Mouse (Mus musculus) heart, postnatal 0 days (tissue): Measurements from ENCODE around the gene Efna4. TPM values are rescaled to one million over a fixed set of nuclear protein-coding genes. Genes with fewer than 3 reads are reported as not detected.

Source experiments
- ATAC-seq: fragments of 200-750 bp; cut with Nextera tagmentation; 2 replicates; pipeline ENCODE4 v1.8.0; 2017; ENCODE audit warnings: low read depth, moderate number of reproducible peaks, moderate library complexity; ENCODE audit not compliant: insufficient read depth
- DNase-seq: peaks from one replicate; pipeline ENCODE4 v3.0.0-alpha.2; 2016; ENCODE audit warnings: low spot score
- H3K27ac ChIP-seq: fragments of 300-500 bp; sonication (generic); 2 replicates; pipeline ENCODE4 v1.5.1; 2014; ENCODE audit warnings: low read depth, mild to moderate bottlenecking
- H3K27me3 ChIP-seq: fragments of 300-500 bp; sonication (generic); 2 replicates; pipeline ENCODE4 v1.6.1; 2014; ENCODE audit warnings: low read length, mixed read lengths; ENCODE audit not compliant: control insufficient read depth, insufficient read depth
- H3K36me3 ChIP-seq: fragments of 300-500 bp; sonication (generic); replicated peaks from 2 replicates; pipeline ENCODE4 v1.6.1; 2014; ENCODE audit warnings: low read length, mixed read lengths; ENCODE audit not compliant: control insufficient read depth, insufficient read depth
- H3K4me1 ChIP-seq: fragments of 300-500 bp; sonication (generic); 2 replicates; pipeline ENCODE4 v1.6.1; 2014; ENCODE audit warnings: antibody characterized with exemption; ENCODE audit not compliant: control insufficient read depth, insufficient read depth
- H3K4me2 ChIP-seq: fragments of 300-500 bp; sonication (generic); 2 replicates; pipeline ENCODE4 v1.6.1; 2014; ENCODE audit warnings: low read depth, mild to moderate bottlenecking, low read length, moderate library complexity
- H3K4me3 ChIP-seq: fragments of 300-500 bp; sonication (generic); 2 replicates; pipeline ENCODE4 v1.5.1; 2014; ENCODE audit warnings: low read depth, low read length
- H3K9ac ChIP-seq: fragments of 300-500 bp; sonication (generic); replicated peaks from 2 replicates; pipeline ENCODE4 v1.6.1; 2014; ENCODE audit warnings: low read depth, low read length, mixed read lengths
- H3K9me3 ChIP-seq: fragments of 300-500 bp; sonication (generic); replicated peaks from 2 replicates; pipeline ENCODE4 v1.6.1; 2016; ENCODE audit warnings: low read length; ENCODE audit not compliant: control insufficient read depth
- CTCF ChIP-seq: IDR thresholded peaks from 2 replicates; pipeline ENCODE4 v1.5.1; 2016; ENCODE audit warnings: antibody characterized with exemption, control low read depth, low read depth
- EP300 ChIP-seq: IDR thresholded peaks from 2 replicates; pipeline ENCODE4 v1.6.1; 2016; ENCODE audit warnings: antibody characterized with exemption, low read depth
- WGBS: fragments of 180-500 bp; shearing (Covaris S2); extraction: QIAGEN DNeasy Blood & Tissue Kit; methylation state at CpG from one replicate; pipeline ENCODE4 v1.1.7; 2014; 5-methylcytosine and 5-hydroxymethylcytosine counted together
- polyA plus RNA-seq: library from polyadenylated mRNA; unstranded; fragments of >200 nt; fragmentation: Nextera tagmentation; extraction: Ambion mirVana; gene quantifications from 2 replicates; pipeline ENCODE4 v1.2.1, GENCODE M21; 2015
- total RNA-seq: library from RNA; depleted of rRNA; stranded (reverse); fragments of >200 nt; gene quantifications from 2 replicates; pipeline ENCODE4 v1.2.3, GENCODE M21; 2014; ENCODE audit warnings: low replicate concordance

Efna4 gene
- total and polyA plus RNA-seq, 2 experiments from 2014 or later = 2.6 to 2.7 TPM

DNA sequence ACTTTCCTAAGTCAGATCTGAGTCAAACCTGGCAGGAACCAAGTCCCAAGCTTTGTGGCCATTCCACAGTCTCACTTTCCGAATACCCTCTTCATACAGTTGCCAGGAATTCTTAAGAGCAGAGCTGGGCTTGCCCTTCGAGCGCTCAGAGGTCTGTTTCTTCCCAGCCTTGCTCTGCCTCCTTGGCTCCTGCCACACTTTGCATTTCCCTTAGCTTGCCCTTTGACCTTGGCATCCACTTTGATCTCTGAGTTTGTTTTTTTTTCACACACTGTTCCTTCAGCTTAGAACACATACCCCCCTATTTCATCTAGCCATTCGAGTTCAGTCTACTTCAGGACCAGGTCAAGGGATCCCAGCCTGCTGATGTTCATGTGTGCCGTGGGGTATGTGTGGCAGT is 13.4 kb upstream of the Efna4 start:
- DNase-seq (no peak), ATAC-seq (no peak)
- Histone ChIP-seq H3K27ac (no peak overlapping the region), H3K27me3 (peaks cover 42% of the 10 kb centered on the region), H3K4me3 (no peak overlapping the region), H3K4me2 (no peak overlapping the region), H3K4me1 (peaks cover 7% of the 10 kb centered on the region; the same call in 1 of the 2 replicates), H3K36me3 (no peaks in the 10 kb centered on the region; the same call in 1 of the 2 replicates), H3K9me3 (no peaks in the 10 kb centered on the region), H3K9ac (no peak overlapping the region)
- 74% methylated on average over 5 of the region's 5 CpGs for WGBS
- TF ChIP-seq CTCF = no peak
- no peak for TF ChIP-seq EP300

DNA sequence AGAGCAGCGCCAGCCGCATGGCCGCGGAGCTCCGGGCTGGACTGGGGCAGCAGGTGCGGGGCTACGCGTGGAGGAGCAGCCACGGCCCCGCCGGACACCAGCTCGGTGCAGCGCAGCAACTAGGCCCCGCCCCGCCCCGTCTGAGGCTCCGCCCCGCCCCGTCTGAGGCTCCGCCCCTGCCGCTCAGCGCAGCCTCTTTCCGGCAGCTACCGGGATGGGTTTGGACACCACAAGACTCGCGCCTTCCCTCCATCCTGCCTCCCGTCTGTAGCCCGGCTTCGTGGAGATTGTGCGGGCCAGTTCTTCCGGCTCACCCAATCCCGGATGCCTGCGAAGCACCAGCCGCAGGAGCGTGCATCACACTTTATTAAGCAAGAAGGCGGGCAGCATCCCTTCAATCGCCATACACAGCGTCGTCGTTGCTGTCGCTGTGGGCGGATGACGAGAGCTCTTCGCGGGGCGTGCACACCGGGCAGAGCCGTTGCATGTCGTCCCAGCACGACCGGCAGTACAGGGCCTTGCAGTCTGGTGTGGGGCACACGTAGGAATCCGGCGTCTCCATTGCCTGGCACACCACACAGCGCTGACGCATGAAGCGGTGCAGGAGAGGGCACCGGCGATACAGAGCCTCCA is 12.2 kb upstream of the Efna4 start, which contains the start of gene Adam15:
Gene Adam15, minus strand, starts transcription at position 128 of the 633 bp plus-strand sequence.
- peak within 1 kb of the TSS; percentile 76 for H3K4me3 ChIP-seq
- peak within 1 kb of the TSS; percentile 82 for H3K27ac ChIP-seq
- TF ChIP-seq EP300 = no peak
- TF ChIP-seq CTCF = no peak
- no peaks in the 10 kb centered on the region for H3K9me3 ChIP-seq
- H3K4me2 ChIP-seq = peak within 1 kb of the TSS; percentile 92
- WGBS = 1% methylated on average over 57 of the region's 59 CpGs
- DNase-seq (peak; percentile 62), ATAC-seq (peak; percentile 84)
- peak within 1 kb of the TSS; percentile 67 for H3K9ac ChIP-seq
- peaks cover 9% of the 10 kb centered on the region for H3K36me3 ChIP-seq
- peaks cover 7% of the 10 kb centered on the region; the same call in 1 of the 2 replicates for H3K4me1 ChIP-seq
- peaks cover 42% of the 10 kb centered on the region for H3K27me3 ChIP-seq

DNA sequence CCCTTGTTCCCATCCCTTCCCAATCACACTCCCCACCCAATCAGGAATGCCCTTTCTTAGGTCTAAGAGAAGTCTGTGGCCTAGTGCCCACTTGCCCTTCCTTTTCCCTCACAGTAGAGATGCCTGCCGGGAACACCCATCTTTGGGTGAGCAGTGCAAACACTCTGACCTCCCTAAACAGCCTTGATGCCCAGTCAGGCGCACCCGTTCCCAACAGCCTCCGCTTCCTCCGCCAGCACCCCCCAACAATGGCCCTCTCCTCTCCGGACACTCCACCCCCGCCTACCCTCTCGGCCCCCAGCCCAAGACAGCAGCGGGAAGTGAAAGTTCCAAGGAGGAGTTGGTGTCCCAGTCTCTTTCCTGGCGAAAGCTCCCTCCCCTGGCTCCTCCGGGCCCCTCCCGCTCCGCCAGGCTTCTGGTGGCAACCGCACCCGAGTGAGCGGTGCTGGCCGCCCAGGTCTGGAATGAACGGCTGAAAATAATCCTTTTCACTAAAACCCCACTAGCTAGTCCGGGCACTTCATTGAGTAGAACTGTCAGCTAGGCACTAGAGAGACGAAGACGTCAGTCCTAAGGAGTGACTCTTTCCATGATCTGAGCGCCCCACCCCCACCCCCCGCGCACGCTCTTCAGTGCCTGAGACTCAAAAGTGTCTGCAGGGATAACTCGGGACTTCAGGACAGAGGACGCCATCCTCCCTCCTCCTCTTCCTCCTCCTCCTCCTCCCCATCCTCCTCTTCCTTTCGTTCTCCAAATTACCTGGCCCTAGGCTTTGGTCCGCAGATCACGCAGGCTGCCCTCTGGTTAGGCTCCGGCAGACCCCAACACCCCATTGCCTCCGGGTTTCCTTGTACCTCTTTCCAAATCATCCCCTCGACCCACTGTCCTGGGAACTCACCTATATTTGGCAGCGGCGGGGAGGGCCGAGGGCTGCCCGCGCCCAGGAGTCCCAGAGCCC is 11.4 kb upstream of the Efna4 start:
- Histone ChIP-seq H3K4me1 (peaks cover 7% of the 10 kb centered on the region; the same call in 1 of the 2 replicates), H3K27ac (peak overlapping the region; percentile 82), H3K4me2 (peak overlapping the region; percentile 92), H3K4me3 (peak overlapping the region; percentile 76), H3K9me3 (no peaks in the 10 kb centered on the region), H3K9ac (peak overlapping the region; percentile 67), H3K36me3 (peaks cover 15% of the 10 kb centered on the region), H3K27me3 (peaks cover 42% of the 10 kb centered on the region)
- 2% methylated on average over 38 of the region's 38 CpGs for WGBS
- ATAC-seq = peak; percentile 22
- DNase-seq = peak; percentile 49
- TF ChIP-seq EP300 (no peak), CTCF (no peak)

DNA sequence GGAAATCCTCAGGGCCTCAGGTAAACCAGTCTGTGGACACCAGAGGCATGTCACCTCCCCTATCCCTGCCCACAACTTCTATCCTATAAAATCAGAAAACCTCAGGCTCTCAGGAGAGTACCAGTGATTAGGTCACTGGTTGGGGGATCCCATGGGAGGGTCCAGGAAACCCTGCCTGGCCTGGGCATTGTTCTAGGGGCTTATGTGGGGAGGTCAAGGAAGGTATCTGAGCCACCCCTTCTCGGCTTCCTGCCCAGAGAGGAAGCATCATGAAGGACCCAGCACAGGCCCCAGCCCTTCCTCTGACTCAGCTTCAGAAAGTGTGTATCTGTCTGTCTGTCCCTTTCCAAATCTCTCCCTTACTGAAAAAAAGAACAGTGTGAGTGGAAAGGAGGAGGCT is 10.1 kb upstream of the Efna4 start:
- Histone ChIP-seq H3K27me3 (peaks cover 32% of the 10 kb centered on the region), H3K9ac (no peak overlapping the region), H3K4me3 (no peak overlapping the region), H3K4me2 (peak overlapping the region; percentile 92), H3K27ac (peak overlapping the region; percentile 82), H3K4me1 (peaks cover 7% of the 10 kb centered on the region; the same call in 1 of the 2 replicates), H3K36me3 (peaks cover 17% of the 10 kb centered on the region), H3K9me3 (no peaks in the 10 kb centered on the region)
- no peak for DNase-seq
- ATAC-seq = peak; percentile 47
- 48% methylated on average over 1 of the region's 1 CpGs for WGBS
- TF ChIP-seq CTCF (no peak), EP300 (peak; percentile 44; the same call in 1 of the 2 replicates)

DNA sequence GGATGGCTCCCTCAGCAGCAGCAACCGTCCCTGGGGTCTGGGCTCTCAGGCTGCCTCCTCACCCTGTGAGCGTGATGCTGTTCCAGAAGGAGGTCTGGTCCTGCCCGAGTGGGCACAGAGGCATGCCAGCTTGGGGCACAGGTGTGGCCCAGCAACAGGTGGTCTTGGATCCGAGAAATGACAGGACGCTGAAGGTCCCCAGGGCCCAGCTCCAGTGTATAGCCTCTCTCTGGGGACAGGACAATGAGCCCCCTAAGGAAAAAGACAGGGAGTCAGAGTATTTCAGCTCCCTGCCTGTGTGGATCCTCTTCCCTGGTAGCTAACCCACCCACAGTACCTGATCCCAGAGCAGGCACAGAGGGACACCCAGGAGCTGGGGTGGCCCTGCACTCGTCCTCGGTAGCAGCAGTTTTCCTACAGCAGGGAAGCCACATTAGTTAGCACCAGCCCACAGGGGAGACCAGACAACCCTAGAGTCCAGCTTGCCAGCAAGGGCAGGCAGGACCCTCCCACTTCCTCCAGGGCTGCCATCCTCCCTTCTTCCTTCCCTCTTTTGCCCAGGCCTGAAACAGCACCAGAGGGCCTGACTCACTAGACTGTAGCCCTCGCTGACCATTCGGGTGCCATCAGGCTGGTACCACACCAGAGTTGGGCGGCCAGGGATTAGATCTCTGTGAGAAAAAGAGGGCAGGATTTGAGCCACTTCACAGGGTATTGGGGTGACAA is 9.2 kb upstream of the Efna4 start:
- no peak overlapping the region for H3K27ac ChIP-seq
- H3K4me1 ChIP-seq = peaks cover 7% of the 10 kb centered on the region; the same call in 1 of the 2 replicates
- no peak overlapping the region for H3K4me3 ChIP-seq
- no peak for ATAC-seq
- DNase-seq = no peak
- H3K27me3 ChIP-seq = peaks cover 29% of the 10 kb centered on the region
- WGBS = 75% methylated on average over 10 of the region's 10 CpGs
- H3K4me2 ChIP-seq = peak overlapping the region; percentile 17; the same call in 1 of the 2 replicates
- H3K9ac ChIP-seq = no peak overlapping the region
- peaks cover 22% of the 10 kb centered on the region for H3K36me3 ChIP-seq
- no peaks in the 10 kb centered on the region for H3K9me3 ChIP-seq
- no peak for TF ChIP-seq EP300
- no peak for TF ChIP-seq CTCF
